Mouse (Mus musculus) thymus, adult 2 months (tissue): ENCODE results near the gene Prom2. TPM values are rescaled to one million over a fixed set of nuclear protein-coding genes. Genes with fewer than 3 reads are reported as not detected.

Source experiments
- DNase-seq: peaks from one replicate; pipeline ENCODE4 v3.0.0; 2021
- H3K27ac ChIP-seq: fragments of 200-500 bp; 2 replicates; pipeline ENCODE4 v1.5.1; 2012; ENCODE audit warnings: low read length, control low read depth; ENCODE audit not compliant: control insufficient read depth, insufficient read depth
- H3K27me3 ChIP-seq: fragments of 200-500 bp; 2 replicates; pipeline ENCODE4 v1.6.1; 2012; ENCODE audit warnings: mild to moderate bottlenecking, low read length, moderate library complexity, mixed read lengths; ENCODE audit not compliant: control insufficient read depth, insufficient read depth
- H3K36me3 ChIP-seq: fragments of 200-500 bp; 2 replicates; pipeline ENCODE4 v1.6.1; 2012; ENCODE audit warnings: mild to moderate bottlenecking, low read length, moderate library complexity; ENCODE audit not compliant: control insufficient read depth, insufficient read depth
- H3K4me1 ChIP-seq: fragments of 200-500 bp; replicated peaks from 2 replicates; pipeline ENCODE4 v1.6.1; 2012; ENCODE audit warnings: low read length; ENCODE audit not compliant: control insufficient read depth, insufficient read depth
- H3K4me3 ChIP-seq: fragments of 200-500 bp; 2 replicates; pipeline ENCODE4 v1.5.1; 2012; ENCODE audit warnings: mild to moderate bottlenecking, low read length, control low read depth, moderate library complexity; ENCODE audit not compliant: control insufficient read depth, insufficient read depth
- CTCF ChIP-seq: fragments of 200-500 bp; IDR thresholded peaks from 2 replicates; pipeline ENCODE4 v1.5.1; 2012; ENCODE audit warnings: mild to moderate bottlenecking, control low read depth, low read length, moderate library complexity, borderline replicate concordance; ENCODE audit not compliant: control insufficient read depth, poor library complexity, insufficient read depth; ENCODE audit errors: extremely low read depth
- POLR2A ChIP-seq: fragments of 200-500 bp; IDR thresholded peaks from 2 replicates; pipeline ENCODE4 v1.6.1; 2012; ENCODE audit warnings: mild to moderate bottlenecking, low read length, control low read depth, moderate library complexity; ENCODE audit not compliant: control insufficient read depth, poor library complexity, insufficient read depth; ENCODE audit errors: extremely low read depth
- WGBS: fragments of 180-500 bp; shearing (Covaris S2); methylation state at CpG from one replicate; pipeline ENCODE4 v1.1.7; 2018; 5-methylcytosine and 5-hydroxymethylcytosine counted together
- polyA plus RNA-seq: library from polyadenylated mRNA; depleted of rRNA; stranded (reverse); fragments of >200 nt; gene quantifications from 2 replicates; pipeline ENCODE4 v1.2.3, GENCODE M21; 2012

The Prom2 gene
- polyA plus RNA-seq, 1 experiment: 5.5 TPM

GRCm38 (mm10) chr2:127525004-127525775, 16.1 kb downstream of the Prom2 start:
- H3K36me3 ChIP-seq: no peaks in the 10 kb centered on the region
- H3K4me3 ChIP-seq: no peak overlapping the region
- DNase-seq: no peak
- H3K4me1 ChIP-seq: peaks cover 18% of the 10 kb centered on the region
- WGBS: 90% methylated on average over 3 of the region's 3 CpGs
- no peak for TF ChIP-seq CTCF
- no peak for TF ChIP-seq POLR2A
- no peaks in the 10 kb centered on the region for H3K27me3 ChIP-seq
- no peak overlapping the region for H3K27ac ChIP-seq

- no peak for TF ChIP-seq POLR2A
- TF ChIP-seq CTCF: no peak
- Histone ChIP-seq H3K27ac (no peak overlapping the region), H3K4me1 (peaks cover 23% of the 10 kb centered on the region), H3K36me3 (no peaks in the 10 kb centered on the region), H3K4me3 (no peak overlapping the region), H3K27me3 (no peaks in the 10 kb centered on the region)
- 6% methylated on average over 7 of the region's 7 CpGs for WGBS
- DNase-seq: no peak
These were observed 17.1 kb downstream of the Prom2 start for GRCm38 (mm10) chr2:127523950-127524729.

GRCm38 (mm10) chr2:127522006-127522441, 19.2 kb downstream of the Prom2 start, which contains the start of gene Kcnip3:
Kcnip3 (minus strand) TSS chr2:127522094.
- H3K4me1 ChIP-seq: peaks cover 44% of the 10 kb centered on the region
- TF ChIP-seq POLR2A (no peak), CTCF (no peak)
- H3K27me3 ChIP-seq: no peaks in the 10 kb centered on the region
- H3K27ac ChIP-seq: no peak within 1 kb of the TSS
- WGBS: 83% methylated on average over 10 of the region's 10 CpGs
- no peak within 1 kb of the TSS for H3K4me3 ChIP-seq
- H3K36me3 ChIP-seq: no peaks in the 10 kb centered on the region
- DNase-seq: no peak

- TF ChIP-seq POLR2A (no peak), CTCF (no peak)
- Histone ChIP-seq H3K4me3 (no peak overlapping the region), H3K4me1 (peaks cover 49% of the 10 kb centered on the region), H3K27me3 (no peaks in the 10 kb centered on the region), H3K27ac (no peak overlapping the region), H3K36me3 (no peaks in the 10 kb centered on the region)
- DNase-seq: no peak
- 66% methylated on average over 18 of the region's 18 CpGs for WGBS
These were observed 19.9 kb downstream of the Prom2 start for GRCm38 (mm10) chr2:127521172-127522005.

GRCm38 (mm10) chr2:127520123-127520522, 21.1 kb downstream of the Prom2 start:
- Histone ChIP-seq H3K27ac (no peak overlapping the region), H3K36me3 (no peaks in the 10 kb centered on the region), H3K27me3 (no peaks in the 10 kb centered on the region), H3K4me3 (no peak overlapping the region), H3K4me1 (peaks cover 51% of the 10 kb centered on the region)
- DNase-seq: no peak
- TF ChIP-seq POLR2A: no peak
- no peak for TF ChIP-seq CTCF

GRCm38 (mm10) chr2:127519308-127519707, 22.0 kb downstream of the Prom2 start:
- H3K27me3 ChIP-seq: no peaks in the 10 kb centered on the region
- 87% methylated on average over 5 of the region's 5 CpGs for WGBS
- H3K4me3 ChIP-seq: no peak overlapping the region
- DNase-seq: no peak
- peaks cover 50% of the 10 kb centered on the region for H3K4me1 ChIP-seq
- no peak overlapping the region for H3K27ac ChIP-seq
- no peaks in the 10 kb centered on the region for H3K36me3 ChIP-seq
- TF ChIP-seq CTCF: no peak
- no peak for TF ChIP-seq POLR2A
